Mouse (Mus musculus) ovary, postnatal 14 days (tissue): ENCODE results near the gene Gnao1.

Source experiments
- DNase-seq: peaks from one replicate; pipeline ENCODE4 v3.0.0; 2022; ENCODE audit warnings: low spot score

The Gnao1 gene

DNA sequence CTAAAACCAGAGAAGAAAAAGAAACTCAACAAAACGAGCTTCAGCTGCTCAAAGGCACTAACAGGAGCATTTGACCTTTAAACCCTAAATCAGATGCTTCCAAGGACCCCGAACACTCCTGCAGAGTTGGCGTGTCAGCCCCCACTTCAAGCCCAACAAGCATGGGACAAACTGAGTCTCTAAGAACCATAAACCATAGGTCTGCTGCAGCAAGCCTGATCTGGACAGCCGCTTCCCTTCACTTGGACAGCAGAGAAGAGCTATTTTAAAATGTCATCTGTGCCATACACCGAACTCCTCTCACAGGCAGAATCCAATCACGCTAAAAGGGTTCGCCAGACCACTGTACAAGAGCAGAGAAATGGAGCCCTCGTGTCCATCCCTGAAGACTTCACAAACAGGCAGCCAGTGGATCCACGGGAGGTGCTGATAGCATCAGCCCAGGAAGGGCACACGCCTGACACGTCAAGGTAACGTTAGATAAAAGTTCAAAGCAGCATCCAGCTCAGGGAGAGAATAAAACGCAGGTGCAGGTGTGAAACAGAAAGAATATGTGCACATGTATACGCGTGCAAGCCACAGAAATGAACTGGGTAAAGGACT lies 199.6 kb downstream of the Gnao1 start:
- no peak for DNase-seq

DNA sequence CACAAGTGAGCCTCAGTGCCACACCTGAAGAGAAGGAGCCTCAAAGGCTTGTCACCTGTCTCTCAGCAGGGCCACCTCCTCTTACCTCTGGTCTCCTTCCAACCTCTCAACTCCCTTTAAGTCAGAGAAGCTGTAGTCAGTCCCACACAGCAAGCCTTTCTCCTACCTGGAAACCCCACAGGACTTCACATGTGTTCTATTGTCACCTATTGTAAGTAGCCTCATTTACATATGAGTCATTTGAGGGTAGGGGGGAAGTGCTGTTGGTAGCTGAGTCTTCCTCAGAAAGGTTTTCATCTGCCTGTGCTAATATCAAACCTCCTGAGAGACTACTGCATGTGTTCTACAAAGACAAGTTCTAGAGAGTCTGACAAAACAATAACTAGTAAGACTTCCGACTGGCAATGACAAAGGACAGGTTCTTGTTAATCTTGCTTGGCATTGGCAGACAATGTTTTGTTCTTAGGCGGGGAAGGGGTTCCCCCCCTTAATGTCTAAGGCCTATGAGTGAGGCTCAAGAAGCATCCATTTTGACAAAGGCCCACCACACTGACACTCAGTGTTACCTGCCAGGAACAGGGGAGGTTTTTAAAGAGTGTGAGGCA lies 200.4 kb downstream of the Gnao1 start:
- no peak for DNase-seq

DNA sequence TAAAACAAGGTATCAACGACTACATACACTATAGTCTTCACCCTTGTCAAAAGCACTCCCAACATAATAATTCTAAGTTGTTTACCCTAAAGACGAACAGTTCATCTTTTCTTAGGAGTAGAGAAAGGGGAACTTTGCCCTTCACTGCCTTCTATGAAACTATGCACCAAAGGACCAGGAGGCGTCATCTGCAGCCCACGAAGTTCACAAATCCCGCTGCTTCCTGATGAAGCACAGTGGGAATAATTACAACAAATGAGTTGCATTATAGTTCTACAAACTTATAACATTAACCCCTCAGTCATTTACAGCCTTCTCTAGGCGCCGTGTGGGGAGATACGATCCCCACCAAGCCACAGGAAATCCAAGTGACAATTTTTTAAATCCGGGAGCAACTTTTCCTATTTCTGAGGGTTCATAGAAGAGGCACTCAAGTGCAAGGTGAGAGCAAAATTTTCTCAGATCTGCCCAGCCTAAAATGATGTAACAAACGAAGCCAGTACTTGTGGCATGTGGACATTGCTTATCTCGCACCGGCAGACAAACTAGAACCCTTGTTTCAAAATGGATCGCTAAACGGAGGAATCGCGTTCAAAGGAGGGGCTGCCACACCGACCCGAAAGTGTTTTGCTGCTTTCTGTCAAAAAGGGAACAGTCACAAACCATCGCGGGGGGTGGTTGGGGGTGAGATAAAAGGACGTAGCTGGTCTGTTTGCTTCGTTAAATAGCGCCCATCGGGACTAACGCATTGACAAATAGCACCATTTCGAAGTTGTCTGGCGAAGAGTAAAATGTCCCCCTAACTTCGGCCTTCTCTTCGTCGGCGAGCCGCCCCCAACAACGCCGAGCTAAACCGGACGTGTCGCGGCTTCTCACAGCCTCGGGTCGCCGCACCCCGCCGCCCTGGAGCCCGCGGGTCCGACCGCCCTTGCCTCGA lies 201.6 kb downstream of the Gnao1 start:
- DNase-seq, result no peak

DNA sequence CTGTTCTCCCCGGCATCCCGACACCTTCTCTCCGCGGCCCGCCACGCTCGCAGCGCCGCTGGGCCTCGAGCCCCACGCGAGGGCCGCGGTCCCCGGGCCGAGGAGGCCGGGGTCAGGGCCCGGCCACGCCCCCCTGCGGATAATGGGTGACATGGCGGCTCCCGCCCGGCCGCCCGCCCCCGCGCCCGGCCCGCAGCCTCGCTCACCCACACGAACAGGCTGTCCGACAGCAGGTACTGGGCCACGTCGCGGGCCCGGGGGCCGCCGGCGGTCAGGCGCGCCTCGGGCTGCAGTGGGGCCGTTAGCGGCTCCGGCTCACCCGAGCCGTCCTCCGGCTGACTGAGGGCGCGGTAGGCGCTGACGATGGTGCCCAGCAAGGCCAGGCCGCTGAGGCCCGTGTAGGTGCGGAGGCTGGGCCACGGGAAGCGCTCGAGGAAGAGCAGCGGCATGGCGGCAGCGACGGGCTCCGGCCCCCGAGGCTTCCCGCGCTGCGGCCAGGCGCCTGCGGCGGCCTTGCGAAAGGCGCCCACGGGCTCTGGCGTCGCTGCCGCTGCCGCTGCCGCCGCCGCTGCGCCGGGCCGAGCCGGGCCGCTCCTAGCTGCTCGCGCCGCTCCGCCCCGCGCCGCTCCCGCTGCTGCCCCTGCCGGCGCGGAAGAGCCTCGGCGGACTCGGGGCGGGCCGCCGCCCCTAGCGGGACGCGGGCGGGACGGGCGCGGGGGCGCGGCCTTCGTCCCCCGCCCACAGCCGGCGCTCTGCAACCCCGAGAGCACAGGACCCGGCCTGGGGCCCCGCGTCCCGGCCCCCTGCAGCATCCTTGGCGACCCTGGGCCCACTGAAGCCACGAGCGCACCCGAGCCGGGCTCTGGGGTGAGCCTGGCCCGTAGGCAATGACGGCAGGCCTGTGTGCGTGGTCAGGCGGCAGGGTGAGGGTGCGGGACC lies 202.5 kb downstream of the Gnao1 start, which contains the start of gene Amfr:
TSS of gene Amfr (minus strand) at position 830 of the 939 bp plus-strand sequence.
- peak; percentile 48 for DNase-seq

DNA sequence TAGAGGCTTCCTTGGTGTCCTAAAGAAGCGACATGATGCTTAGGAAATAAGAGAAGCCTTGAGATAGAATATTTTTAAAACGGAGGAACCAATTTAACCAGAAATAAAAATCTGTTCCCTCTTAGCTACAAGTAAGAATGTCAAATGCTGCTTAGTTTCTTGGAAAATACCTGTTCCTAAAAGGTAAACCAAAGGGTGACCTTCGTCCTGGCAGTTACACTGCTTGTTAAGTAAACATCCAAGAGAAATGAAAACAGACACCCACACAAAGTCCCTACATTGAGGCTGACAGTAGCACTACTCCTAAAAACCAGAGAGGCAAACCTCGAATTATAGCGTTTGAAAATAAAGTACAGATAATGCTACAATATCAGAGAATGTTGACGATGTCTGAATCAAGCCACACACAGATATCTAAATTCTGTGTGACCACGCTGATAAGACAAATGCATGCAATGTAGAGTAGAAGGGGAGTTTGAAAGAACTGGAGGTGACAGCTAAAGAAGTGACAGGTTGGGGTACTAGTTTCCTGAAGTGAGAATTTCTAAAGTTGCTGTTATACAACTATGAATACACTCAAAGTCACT lies 203.4 kb downstream of the Gnao1 start:
- DNase-seq, result no peak
